In genomic region chr13:107552165-107552564, GRCm38 (mm10) we compare ENCODE assay signal across 15 mouse cellular contexts.
DNase-seq lines count a peak whose midpoint lies in the region.
"Had no signal": no experiment of that assay in that cellular context is flagged by ENCODE, and none has a peak within 500 bp of the region (broad histone marks: within the 10 kb centered on the region; RNA-seq: fewer than 3 reads in every experiment).

No protein-coding gene starts in this region.

- DNase-seq in heart, adult 11 months, result peak; percentile 66
- DNase-seq in heart, postnatal 10 days, result no peak
- DNase-seq in ES-CJ7 (ENCODE audit: low read depth, low spot score) (peak; percentile 67), R1 (ENCODE audit: low read depth, low spot score) (peak; percentile 68), ZHBTc4 (ENCODE audit: low read depth, low spot score) (peak; percentile 61)
- DNase-seq in kidney, postnatal 14 days, result no peak
- no peak for DNase-seq in cerebellum, postnatal 36 days
- DNase-seq: adrenal gland, adult 8-10 months; adrenal gland, postnatal 14 days; B cell, adult 2 months; cerebellum, adult 11 months; cerebellum, adult 18-20 months; cerebellum, adult 8-10 months; cerebellum, adult 9-11 months; cerebellum, postnatal 14 days had no signal

- intact Hi-C loops in heart, postnatal 10 days (cut with DNase I), result no loop called here

Comparison
In these comparisons a context has a peak if more than half of its experiments do, and no peak if none do; other contexts are left out.
1. DNase-seq: peak in heart, adult 11 months (single experiment), ES-CJ7 (single experiment), R1 (single experiment) and ZHBTc4 (single experiment); none in heart, postnatal 10 days (0 of 2), kidney, postnatal 14 days (single experiment) and cerebellum, postnatal 36 days (0 of 2).